Mouse (Mus musculus) G1E (cell line): ENCODE data around the gene Srsf6.

Experiments
- CTCF ChIP-seq: IDR thresholded peaks from 2 replicates; pipeline ENCODE4 v1.5.1; 2012; ENCODE audit warnings: low read depth, low read length, inconsistent platforms, mixed read lengths
- GATA1 ChIP-seq: IDR thresholded peaks from 2 replicates; pipeline ENCODE4 v1.6.1; 2012; ENCODE audit warnings: borderline replicate concordance, low read length, inconsistent platforms, mixed read lengths
- TAL1 ChIP-seq: conservative IDR thresholded peaks from 2 replicates; pipeline ENCODE4 v1.6.1; 2012; ENCODE audit warnings: low read depth, low read length, inconsistent platforms, mixed read lengths

- TF ChIP-seq TAL1, result no peak
- no peak for TF ChIP-seq CTCF
- TF ChIP-seq GATA1, result no peak
These were observed 41.6 kb upstream of the Srsf6 start for GRCm38 (mm10) chr2:162889731-162890130.
